Mouse (Mus musculus) layer of hippocampus, postnatal 10 days (tissue): ENCODE data around the gene Gm5485. TPM values are rescaled to one million over a fixed set of nuclear protein-coding genes. Genes with fewer than 3 reads are reported as not detected.
A peak's percentile ranks its signal among the peaks of the same experiment; 100 is the strongest.

Experiments
- DNase-seq, 2 experiments: peaks; one replicate each; pipeline ENCODE4 v3.0.0; 2021; ENCODE audit warnings: low spot score in 2 of 2
- long read RNA-seq: library from polyadenylated mRNA; stranded (forward); transcript quantifications from one replicate; pipeline ENCODE4 v2.0.0, GENCODE M21; 2023
- total RNA-seq, 2 experiments: library from RNA; stranded (reverse); gene quantifications; 2 replicates each; pipeline ENCODE4 v1.2.3; 2021

Gm5485 gene
- not detected for total RNA-seq
- long read RNA-seq: 0 reads

GRCm38 (mm10) chr16:48412246-48412645, at the start of gene Gm5485:
TSS of gene Gm5485 (minus strand) at chr16:48412416.
- DNase-seq: no peak

DNA sequence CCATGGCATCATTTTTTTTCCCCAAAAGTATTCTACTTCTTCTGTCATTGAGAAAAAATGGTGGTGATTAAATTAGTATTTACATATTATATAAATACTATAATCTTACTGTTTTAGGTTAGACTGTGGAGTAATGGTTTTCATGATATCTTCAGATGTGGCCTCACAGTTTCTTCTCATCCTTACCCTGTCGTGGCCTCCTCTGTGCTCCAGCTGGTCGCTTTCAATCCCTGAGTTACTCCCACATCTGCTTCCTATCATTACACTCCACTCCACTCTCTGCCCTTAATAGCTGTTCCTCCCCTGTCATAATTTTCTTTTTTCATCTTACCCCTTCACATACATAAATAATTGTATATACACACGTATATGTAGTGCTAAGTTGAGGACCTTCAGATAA, 41.0 kb upstream of the Gm5485 start:
- no peak for DNase-seq

DNA sequence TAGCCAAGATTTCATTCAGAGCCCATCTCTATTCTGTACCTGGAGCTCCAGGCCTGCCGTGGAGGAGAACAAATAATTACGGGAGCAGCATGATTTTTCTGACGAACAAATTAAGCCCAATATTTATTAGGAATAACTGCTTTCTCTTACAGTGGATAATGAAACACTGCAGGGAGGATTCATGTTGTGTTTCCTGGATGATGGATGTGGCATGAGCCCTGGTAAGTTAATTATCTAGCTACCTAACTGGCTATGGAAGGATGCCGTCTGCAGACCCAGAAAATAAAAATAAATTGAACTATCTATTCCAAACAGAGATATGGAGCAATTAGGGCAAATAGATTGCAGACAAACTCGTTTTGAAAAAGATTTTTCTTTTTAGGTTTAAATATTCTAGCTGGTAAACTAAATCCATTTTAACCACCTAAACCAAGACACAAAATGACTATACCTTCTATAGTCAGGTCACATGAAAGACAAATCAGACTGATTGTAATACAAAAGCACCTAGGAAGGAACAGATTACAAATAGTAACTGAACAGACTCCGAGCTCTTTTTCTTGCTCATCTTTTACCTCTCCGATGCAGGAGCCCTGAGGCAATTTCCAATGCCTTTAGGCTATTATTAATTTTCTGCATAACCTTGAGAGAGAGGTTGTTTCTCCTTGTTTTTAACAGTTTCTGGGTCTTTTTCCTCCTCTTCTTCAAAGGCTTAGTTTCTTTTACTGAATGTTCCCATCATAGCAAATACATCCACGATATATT, 34.1 kb upstream of the Gm5485 start:
- DNase-seq: no peak

GRCm38 (mm10) chr16:48444589-48444988, 32.4 kb upstream of the Gm5485 start:
- DNase-seq: no peak

DNA sequence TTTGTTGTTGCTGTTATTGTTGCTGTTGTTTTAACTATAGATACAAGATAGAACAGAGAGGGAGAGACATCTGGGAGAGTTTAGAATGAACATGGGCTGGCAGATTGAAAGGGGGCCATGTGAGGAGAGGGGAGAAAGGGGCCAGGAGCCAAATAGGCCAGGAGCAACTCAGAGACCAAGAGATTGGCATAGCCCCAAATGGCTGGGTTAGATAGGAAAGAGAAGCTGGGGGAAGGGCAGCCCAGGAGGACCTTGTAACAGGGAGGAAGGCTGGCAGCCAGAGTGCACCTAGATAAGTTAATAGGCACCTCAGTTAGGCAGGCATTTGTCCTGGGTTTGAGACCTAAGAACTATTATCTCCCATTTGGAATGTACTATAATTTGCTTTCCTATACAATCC, 25.3 kb upstream of the Gm5485 start:
- no peak for DNase-seq

- DNase-seq: no peak
Observed at GRCm38 (mm10) chr16:48435454-48435853, 23.2 kb upstream of the Gm5485 start.

GRCm38 (mm10) chr16:48431027-48431426, 18.8 kb upstream of the Gm5485 start, which contains the start of gene Morc1:
TSS of gene Morc1 (plus strand) at chr16:48431237.
- DNase-seq: no peak

- DNase-seq: peak in 1 of 2 experiments; percentile 13
Observed at GRCm38 (mm10) chr16:48429427-48429826, 17.2 kb upstream of the Gm5485 start.

GRCm38 (mm10) chr16:48424069-48424468, 11.9 kb upstream of the Gm5485 start:
- DNase-seq: no peak

DNA sequence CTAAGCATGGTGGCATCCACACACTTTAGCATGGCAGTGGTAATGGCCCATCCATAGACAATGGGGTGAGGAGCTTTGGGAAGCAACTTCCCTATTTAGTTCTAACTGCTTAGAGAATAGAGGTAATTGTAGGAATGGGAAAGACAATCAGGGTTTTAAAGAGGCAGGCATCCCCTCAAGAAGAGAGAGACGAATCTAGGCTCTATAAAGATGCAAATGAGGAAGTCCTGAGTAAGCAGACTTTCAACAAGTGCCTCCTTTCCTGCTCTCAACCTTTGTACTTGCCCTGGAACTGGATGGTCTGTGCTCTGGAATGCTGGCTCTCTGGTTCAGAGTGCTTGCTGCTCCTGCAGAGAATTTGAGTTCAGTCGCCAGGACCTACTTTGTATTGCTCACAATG, 10.3 kb upstream of the Gm5485 start:
- DNase-seq: no peak

GRCm38 (mm10) chr16:48419035-48419434, 6.8 kb upstream of the Gm5485 start:
- no peak for DNase-seq

DNA sequence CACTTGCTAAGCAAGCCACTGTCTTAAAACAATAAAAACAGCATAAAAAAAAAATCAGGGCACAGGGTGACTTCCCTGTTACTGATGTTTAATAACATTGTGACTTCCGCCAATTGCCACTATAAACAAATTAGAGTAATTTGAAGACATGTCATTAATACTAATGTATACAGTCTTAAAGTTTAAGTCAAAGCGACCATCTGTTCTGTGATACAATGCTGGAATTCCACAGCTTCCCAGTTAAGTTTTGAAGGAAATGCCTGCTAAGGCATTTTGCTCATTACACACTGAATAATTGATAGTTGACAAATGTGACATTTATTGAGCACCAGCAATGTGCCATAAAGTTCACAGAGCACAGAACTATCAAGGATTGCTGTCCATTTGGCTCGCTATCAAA, 6.3 kb upstream of the Gm5485 start:
- DNase-seq: no peak

- no peak for DNase-seq
Observed at GRCm38 (mm10) chr16:48410125-48410524, 2.1 kb downstream of the Gm5485 start.

DNA sequence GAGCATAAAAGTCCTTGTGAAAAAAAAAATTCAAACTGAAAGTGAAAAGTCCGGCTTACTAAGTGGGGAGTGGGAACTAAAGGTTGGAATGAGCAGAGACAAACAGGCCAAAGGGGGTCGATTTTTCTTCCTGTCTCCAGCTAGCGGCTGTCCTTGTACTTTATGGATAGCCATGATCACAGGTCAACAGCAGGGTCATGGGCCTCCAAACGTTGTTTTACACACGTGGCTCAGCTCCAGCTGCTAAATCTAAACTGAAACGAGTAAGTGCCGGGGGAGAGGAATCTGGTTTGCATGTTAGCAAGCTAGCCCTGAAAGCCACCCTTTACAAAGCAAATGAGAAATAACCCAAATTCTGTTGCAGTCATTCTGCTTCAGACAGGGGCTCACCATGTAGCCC, 2.6 kb downstream of the Gm5485 start:
- DNase-seq: no peak

DNA sequence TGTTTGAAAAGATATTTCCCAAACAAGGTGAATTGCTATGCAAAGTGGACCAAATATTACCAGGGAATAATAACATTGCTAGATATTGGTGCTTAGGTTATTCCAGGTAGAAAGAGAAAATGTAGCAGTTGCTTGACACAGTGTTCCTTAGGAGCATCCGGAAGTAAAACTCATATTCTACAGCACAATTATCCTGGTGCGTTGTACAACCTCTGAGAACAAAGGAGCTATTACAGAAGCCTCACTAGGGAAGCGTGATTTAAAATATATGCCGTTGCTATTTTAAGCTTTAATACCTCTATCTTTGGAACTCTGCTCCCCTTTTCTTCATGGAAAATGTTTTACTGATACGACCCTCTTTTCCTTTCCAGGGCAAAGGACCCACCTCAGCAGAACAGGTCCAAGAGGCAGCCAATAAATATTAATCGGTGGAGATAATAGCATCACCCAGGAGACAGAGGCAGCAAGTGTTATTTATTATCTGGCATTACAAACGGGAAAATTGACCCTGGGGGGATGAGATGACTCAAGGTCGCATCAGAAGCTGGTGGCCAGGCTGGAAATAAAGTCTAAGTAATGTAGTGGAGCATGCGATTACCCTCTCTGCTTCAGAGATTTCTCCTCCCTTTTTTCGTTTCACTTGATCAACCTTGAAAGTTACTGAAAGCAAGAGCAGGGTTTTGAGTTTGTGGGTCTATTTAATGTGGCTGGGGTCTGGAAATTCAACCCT, 6.4 kb downstream of the Gm5485 start:
- DNase-seq: no peak

DNA sequence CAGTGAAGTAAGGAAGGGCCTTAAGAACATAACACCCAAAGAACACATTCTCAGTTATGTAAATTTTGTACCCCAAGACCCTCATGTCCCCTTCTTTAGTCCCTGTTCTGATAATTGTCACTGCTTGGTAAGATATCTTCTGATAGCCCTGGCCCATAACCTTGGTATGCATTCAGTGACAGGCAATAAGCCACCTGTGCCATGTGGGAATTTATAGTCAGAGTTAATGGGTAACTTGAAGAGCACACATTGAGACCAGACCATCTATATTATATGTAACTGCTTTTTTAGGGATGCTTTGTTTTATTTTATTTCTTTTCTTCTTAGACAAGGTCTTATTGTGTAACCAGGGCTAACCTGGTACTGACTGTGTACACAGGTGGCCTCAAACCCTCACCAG, 8.2 kb downstream of the Gm5485 start:
- no peak for DNase-seq

DNA sequence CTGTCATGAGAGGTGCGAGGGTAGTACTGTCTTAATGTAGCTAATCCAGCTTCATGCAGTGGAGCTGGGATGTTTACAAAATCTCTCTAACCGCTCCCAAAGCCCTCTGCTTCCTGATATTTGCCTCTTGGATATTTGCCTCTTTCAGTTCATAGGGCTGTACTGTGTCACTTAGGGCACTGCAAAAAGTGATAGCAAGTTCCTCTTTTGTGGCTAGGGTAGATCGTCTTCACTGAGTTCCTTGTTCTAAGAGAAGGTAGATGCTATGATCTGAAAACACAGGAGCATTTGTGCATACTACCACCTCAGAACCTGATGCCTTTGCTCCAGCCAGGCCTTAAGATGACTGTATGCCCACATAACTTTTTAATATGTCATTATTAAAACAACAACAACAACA, 8.8 kb downstream of the Gm5485 start:
- no peak for DNase-seq

DNA sequence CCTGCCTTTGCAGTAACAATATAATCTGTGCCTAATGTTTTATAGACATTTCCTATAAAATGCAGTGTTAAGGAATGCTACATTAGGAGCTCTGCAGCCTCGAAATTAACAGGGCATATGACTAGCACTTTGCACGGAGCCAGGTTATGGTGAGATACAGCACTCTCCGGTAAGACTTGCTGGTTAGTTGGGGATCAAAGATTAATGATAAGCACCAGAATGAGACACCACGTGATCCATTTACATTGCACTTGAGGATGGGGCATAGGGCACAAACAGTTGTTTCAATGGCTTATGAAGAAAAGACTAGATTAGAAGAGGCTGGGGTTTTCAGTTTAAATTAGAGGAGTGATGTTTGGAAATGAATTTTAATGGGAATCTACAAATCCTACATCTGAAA, 9.3 kb downstream of the Gm5485 start:
- no peak for DNase-seq

- DNase-seq: no peak
Observed at GRCm38 (mm10) chr16:48395278-48395677, 16.9 kb downstream of the Gm5485 start.

GRCm38 (mm10) chr16:48386982-48387381, 25.2 kb downstream of the Gm5485 start:
- DNase-seq: peak; percentile 10 to 25

- no peak for DNase-seq
Observed at GRCm38 (mm10) chr16:48383582-48384257, 28.5 kb downstream of the Gm5485 start.
